Mouse (Mus musculus): ENCODE measurements at regions not wholly inside any gene's neighbourhood (a gene's known extent, or its start where the extent isn't known, plus 50 kb on each side); places are given as distances from the start of the nearest gene placed in this dataset.
"Not testable (repeated sequence)": the region's sequence is repeated elsewhere in the genome, so short reads cannot be mapped to it uniquely, and the experiment has no call there.

DNA sequence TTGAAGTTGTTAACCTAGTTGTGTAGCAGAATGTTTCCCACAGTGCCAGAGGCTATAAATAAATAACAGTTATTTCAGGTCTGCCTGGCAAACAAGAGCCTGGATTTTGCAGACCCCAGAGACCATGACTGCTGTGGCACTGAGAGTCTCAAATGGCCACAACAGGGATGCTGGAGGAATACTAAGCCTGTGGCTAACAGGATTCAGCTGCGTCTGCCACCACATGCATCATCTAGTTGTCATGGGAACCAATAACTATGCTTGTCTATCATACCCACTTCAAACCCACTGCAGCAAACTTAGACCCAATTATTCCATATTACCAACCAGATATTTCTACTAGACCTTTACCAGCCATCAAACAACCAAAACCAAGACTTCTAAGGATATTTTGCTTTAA lies 385.4 kb downstream of the Mat2b start:
- DNase-seq (ENCODE audit: low spot score in 2 of 2), result peak in 1 of 2 experiments; percentile 24

DNA sequence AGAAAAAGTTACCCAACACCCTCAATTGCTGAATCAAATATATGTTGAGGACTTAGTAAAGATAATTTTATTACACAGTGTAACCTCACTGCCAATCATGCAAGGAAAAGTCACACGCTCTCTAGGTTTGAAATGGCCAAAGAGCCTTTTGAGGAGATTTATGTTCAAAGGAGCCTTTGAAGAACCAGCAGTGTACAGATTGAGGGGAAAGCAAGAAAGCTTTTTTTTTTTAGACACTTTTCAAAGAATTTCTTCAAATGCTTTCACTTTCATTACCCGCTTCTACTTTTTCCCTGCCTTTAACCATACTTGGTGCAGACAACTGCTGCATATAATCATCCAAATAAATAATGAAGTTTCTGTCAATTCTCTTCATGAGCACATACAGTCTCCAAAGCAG lies 392.4 kb downstream of the Mat2b start:
- DNase-seq (ENCODE audit: low spot score in 2 of 2), result no peak

DNA sequence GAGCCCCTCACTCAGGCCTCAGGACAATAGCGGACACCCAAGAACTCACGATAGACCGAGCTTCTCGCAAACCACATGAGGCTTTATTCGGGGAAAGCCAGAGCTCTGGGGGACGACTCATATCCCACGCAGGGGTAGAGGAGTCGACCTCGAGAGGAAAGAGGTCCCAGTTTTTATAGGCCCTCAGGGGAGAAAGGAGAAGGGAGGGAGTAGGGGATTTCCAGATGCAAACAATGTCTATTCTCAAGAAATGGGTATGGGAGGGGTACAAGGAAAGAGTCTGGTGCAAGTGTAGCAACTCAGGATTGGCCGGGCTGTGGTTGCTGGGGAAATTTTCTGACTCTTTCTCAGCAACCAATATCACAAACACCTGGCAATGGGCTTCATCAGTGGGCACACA lies 395.0 kb downstream of the Mat2b start:
- not testable (repeated sequence) for DNase-seq (ENCODE audit: low spot score in 2 of 2)

DNA sequence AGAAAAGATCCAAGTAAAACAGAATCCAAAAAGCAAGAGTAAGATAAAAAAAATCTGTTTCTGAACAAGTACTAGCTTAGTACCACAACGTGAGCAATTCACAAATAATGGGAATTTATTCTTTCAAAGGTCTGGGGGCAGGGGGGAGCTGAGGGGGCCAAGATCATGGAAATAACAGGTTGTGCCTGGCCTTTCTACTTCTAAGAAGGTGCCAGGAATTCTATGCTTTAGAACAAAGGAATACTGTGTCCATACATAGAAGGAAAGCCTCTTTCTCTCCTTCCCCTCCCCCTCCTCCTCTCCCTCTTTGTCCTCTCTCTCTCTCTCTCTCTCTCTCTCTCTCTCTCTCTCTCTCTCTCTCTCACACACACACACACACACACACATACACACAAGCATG lies 408.1 kb downstream of the Mat2b start:
- DNase-seq (ENCODE audit: low spot score in 2 of 2), result no peak

DNA sequence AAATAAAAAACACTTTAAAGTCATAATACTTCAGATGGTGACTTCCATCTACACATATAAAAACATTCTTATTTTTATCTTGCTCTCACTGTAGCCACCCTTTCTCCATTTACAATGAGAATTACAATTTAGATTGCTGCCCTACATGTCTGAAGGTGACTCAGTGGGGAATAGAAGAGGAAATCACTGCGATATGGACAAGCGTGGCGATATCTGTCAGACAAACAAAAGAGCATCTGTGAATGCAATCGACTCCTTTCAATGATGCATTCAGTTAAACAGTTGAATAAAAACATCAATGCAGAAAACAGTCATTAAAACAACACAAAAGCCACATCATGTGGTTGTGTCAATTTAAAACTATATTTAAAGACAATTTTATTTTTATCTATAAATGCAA lies 408.6 kb downstream of the Mat2b start:
- no peak for DNase-seq (ENCODE audit: low spot score in 2 of 2)

DNA sequence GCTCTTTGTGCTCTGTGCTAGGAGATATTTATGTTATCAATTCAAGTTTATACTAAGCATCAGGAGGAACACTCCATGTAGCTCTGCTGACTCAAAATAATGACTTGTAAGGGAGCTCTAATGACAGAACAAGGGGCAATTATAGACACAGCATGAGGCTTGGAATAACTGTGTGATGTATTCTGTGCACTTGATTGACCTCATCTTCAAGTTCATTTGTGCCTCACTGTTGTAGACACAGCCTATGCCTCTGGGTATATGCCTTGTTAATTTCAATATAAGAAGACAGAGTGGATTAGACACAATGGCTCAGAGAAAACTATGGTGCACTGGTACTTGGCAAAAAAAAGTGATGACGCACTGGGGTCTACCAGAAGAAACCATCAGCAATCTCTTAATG lies 418.3 kb downstream of the Mat2b start:
- DNase-seq (ENCODE audit: low spot score in 2 of 2), result no peak

DNA sequence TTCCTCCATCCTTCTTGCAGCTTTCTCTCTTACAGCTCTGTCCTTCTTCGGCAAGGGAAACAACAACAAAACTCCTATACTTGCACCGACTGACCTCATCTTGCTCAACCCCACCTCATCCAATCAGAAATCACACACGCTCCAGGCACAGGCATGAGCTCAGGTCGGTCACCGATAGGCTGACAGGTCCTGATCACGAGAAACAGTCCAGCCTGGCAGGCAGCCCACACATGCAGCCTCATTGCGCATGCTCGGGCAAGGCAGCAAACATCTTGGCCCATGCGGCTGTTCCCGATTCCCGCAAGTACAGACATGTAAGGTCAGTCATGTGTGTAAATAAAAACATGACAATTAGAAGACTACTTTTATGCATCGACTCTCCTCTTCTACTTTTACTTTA lies 441.9 kb downstream of the Mat2b start:
- no peak for DNase-seq (ENCODE audit: low spot score in 2 of 2)

DNA sequence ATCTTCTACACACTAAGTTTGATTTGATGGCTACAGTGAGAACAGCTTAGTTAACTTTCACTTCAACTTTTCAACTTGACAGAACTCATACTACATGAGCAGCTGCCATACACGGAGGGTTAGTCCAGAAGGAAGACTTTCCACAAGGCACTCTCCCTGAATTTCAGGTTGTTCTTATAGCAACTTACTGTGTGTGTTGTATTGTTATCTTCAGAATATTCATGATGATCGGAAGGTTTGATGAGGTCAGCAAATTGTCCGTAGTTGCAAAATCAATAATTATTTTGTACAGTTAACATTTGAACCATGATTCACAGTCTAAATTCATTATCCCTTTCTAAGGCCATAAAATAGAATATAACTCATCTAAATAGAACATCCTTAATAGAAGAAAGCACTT lies 442.6 kb downstream of the Mat2b start:
- DNase-seq (ENCODE audit: low spot score in 2 of 2), result no peak

DNA sequence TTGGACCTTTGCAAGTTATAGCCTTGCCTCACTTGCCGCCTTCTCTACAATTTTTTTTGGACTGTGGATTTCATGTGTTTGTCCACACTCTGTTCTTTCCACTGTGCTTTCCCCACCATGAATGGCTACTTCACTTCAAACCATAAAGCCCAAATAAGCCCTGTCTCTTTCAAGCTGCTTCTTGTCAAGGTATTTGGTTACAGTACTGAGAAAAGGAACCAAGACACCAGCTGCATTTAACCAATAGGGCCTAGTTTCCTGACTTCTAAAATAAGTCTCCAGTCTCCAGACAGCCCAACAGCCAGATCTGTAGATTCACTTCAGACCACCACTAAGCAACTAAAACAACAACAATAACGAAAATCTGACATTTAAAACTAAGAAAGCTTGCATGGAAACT lies 443.9 kb downstream of the Mat2b start:
- DNase-seq (ENCODE audit: low spot score in 2 of 2), result no peak

DNA sequence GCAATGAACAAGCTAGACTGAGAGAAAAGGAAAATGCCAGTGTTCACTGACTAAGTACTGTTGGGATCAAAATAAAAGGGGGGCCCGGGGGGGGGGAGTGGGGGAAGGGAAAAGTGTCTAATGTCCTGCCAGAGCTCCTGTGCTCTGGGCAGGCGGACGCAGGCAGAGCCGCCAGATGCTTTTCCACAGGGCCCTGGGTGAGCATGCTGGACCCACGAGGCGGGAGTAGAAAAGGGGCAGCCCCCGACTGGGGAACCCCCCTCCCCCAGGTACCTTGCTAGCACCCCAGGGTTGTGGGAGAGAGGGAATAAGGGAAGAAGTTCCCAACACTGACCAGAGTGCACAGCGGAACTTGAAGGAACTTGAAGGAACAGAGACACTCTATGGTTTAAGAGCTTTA lies 478.6 kb downstream of the Mat2b start:
- DNase-seq (ENCODE audit: low spot score in 2 of 2), result no peak

Measured in right cerebral cortex, postnatal 10 days (tissue).